Mouse (Mus musculus) small intestine, adult 2 months (tissue): ENCODE results near the gene Klc3.

Experiments
- CTCF ChIP-seq: fragments of 200-500 bp; IDR thresholded peaks from 2 replicates; pipeline ENCODE4 v1.5.1; 2012; ENCODE audit warnings: low read depth, mild to moderate bottlenecking, control low read depth, inconsistent platforms, low read length, moderate library complexity, mixed read lengths; ENCODE audit not compliant: insufficient replicate concordance, insufficient read length; ENCODE audit errors: extremely low read depth
- POLR2A ChIP-seq: fragments of 200-500 bp; IDR thresholded peaks from 2 replicates; pipeline ENCODE4 v1.6.1; 2012; ENCODE audit warnings: low read depth, mild to moderate bottlenecking, control low read depth, inconsistent platforms, low read length, moderate library complexity

- no peak for TF ChIP-seq POLR2A
- TF ChIP-seq CTCF = no peak
These were observed 28.5 kb downstream of the Klc3 start for GRCm38 (mm10) chr7:19375368-19375767.
